Mouse (Mus musculus): ENCODE measurements around the gene Gbp9.
"Not testable (repeated sequence)": the region's sequence is repeated elsewhere in the genome, so short reads cannot be mapped to it uniquely, and the experiment has no call there.

Gene Gbp9

DNA sequence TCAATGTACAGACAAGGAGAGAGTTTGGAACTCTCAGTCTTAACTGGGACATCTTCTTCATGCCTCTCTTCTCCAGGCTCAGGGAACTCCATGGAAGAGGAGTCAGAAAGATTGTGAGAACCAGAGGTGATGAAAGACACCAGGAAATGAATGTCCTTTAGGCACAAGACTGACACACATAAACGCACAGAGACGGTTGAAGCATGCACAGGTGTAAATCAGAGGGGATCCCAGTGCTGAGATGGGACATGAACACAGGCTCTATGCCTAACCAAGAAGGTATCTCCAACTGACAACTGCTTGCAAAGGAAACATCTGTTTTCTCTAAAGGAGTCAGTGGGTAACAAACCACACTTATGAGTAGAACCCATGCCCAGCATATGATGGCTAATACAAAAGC lies 79.1 kb downstream of the Gbp9 start:
- DNase-seq (ENCODE audit: low spot score in 2 of 2), result no peak

DNA sequence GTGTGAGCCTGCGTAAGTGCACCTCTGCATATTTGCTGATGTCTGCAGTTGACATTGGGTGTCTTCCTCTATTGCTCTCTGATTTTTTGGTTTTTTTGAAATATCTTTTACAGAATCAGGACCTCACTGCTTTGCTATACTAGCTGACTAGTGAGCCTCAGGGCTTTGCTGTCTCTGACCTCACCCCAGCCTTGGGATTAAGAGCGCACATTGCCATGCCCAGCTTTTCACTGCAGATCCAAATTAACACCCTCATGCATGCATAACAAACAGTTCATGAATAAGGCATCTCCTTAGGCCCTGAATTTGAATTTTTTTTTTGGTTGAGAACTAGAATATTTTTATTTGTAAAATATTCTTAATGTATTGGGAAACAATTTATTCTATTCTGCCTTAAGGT lies 84.1 kb downstream of the Gbp9 start:
- DNase-seq (ENCODE audit: low spot score in 2 of 2), result no peak

DNA sequence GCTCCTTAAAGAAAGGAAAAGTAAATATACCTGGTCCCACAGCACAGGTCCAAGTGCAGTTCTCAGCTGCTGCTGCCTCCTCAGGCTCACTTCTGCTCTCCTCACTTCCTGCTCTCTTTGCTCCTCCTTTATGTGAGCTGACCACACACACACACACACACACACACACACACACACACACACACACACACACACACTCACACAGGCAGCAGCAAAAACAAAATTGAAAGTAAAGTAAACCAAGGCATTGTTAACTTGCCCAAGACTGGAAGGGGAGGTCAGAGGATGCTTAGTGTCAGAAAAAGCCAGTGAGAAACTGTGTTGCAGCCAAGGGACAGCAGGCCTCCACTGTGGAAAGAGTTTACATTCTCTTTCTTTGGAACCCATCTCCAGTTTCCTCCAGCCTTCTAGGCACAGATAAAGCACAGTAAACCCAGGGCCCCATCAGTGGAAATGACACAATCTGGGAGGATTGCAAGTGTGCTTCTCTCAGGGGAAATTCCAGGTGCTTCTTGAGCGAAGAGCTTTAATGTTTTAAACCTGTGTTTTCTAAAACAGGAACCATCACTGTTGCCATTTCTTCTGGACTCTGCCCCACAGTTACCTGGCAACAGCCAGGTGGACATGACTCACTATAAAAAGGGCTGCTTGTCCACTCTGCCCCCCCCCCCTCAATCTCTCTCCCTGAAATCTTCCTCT lies 85.7 kb downstream of the Gbp9 start:
- DNase-seq (ENCODE audit: low spot score in 2 of 2), result not testable (repeated sequence)

DNA sequence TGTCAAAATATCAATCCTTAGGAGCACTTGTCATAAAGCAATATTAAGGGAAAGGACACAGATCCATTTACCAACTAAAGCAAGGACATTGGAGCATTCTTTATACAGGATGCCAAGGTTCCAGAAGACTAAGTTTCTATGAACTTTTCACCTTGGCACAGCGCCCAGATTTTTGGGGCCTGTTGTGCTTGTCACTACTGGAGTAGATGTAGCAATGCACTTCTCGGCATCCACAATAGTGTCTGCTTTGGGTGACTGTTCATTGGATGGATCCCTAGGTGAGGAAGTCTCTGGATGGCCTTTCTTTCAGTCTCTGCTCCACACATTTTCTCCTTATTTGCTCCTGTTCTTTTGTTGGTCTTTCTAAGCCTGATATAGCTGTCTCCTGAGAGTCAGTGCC lies 107.0 kb downstream of the Gbp9 start:
- no peak for DNase-seq (ENCODE audit: low spot score in 2 of 2)
